Mouse (Mus musculus) spleen, embryonic (tissue): Measurements from ENCODE around the gene Ptms.

ENCODE experiments used
- CTCF ChIA-PET: fragments of 350-600 bp; sonication (Branson Sonifier 250); formaldehyde crosslinking; loops from one replicate; lab custom pipeline; 2022; lab: Charles Lee

Ptms gene

DNA sequence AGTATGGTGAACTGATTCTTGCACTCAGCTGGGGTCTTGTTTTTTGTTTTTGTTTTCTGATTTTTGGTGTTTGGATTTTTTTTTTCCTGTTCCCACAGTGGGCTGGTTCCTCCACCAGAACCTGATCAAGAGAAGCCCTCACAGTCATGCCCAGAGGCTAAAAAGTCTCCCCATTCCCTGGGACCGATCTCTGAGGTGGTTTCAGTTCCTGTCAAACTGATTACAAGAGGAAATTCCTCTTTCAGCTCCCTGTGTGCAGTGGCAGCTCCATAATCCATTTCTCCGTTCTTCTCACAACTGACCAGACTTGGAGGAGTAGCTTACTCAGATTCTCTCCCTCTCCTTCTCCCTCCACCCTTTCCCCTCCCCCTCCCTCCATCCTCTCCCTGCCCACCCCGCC is 45.6 kb downstream of the Ptms start:
- CTCF ChIA-PET, result interaction anchor here (0.6 kb wide), 1 partner anchor 23 kb away, joined by 4 read pairs; no protein-coding TSS in a partner anchor

- CTCF ChIA-PET, result interaction anchor here (0.5 kb wide), 1 partner anchor 26 kb away, joined by 4 read pairs; no protein-coding TSS in a partner anchor
Measured at GRCm38 (mm10) chr6:124866560-124866959, 53.3 kb downstream of the Ptms start.

- CTCF ChIA-PET, result no interaction called here
Measured at GRCm38 (mm10) chr6:124865766-124866362, 54.0 kb downstream of the Ptms start.
